Mouse (Mus musculus): ENCODE measurements around the gene Pld2. TPM values are rescaled to one million over a fixed set of nuclear protein-coding genes. Genes with fewer than 3 reads are reported as not detected.
"Not testable (repeated sequence)": the region's sequence is repeated elsewhere in the genome, so short reads cannot be mapped to it uniquely, and the experiment has no call there.

Gene Pld2
- polyA plus RNA-seq, 1 experiment from 2014 or later: 13.7 TPM

GRCm38 (mm10) chr11:70523306-70523989, 16.4 kb upstream of the Pld2 start:
- not testable (repeated sequence) for ATAC-seq (ENCODE audit: low read depth); H3K9ac ChIP-seq (replicated peaks; ENCODE audit: low read depth, low read length); H3K4me1 ChIP-seq (ENCODE audit: control insufficient read depth, insufficient read depth, low read length); H3K27ac ChIP-seq (ENCODE audit: low read depth, low read length); H3K4me3 ChIP-seq (ENCODE audit: low read depth, low read length); H3K4me2 ChIP-seq (ENCODE audit: low read depth, low read length); H3K27me3 ChIP-seq (ENCODE audit: control insufficient read depth, insufficient read depth, low read length); H3K9me3 ChIP-seq (ENCODE audit: control insufficient read depth, low read length)
- peaks cover 19% of the 10 kb centered on the region for H3K36me3 ChIP-seq (ENCODE audit: control insufficient read depth, insufficient read depth, low read length)
- WGBS: 87% methylated on average over 8 of the region's 8 CpGs

DNA sequence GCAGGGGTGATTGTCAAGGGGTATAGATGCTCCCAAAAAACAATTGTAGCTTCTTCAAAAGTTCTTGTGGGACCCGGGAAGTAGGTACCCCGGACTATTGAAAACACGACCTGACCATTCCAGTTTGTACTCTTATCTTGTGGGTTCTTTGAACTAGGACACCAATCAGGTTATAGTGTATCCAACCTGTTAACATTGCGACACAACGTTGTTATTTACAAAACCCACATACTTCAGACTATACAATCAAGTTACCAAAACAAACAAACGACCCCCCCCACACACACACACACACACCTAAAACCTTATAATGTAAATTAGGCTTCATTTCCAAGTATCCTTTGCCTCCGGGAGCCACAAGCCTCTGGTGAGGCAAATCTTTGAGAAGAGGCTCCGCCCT, 15.1 kb upstream of the Pld2 start:
- peaks cover 8% of the 10 kb centered on the region for H3K4me1 ChIP-seq (ENCODE audit: control insufficient read depth, insufficient read depth, low read length)
- 5% methylated on average over 8 of the region's 8 CpGs for WGBS

GRCm38 (mm10) chr11:70525184-70525678, 14.6 kb upstream of the Pld2 start, which contains the start of gene Psmb6:
Gene Psmb6 (plus strand): TSS chr11:70525367.
- Histone ChIP-seq H3K4me3 (ENCODE audit: low read depth, low read length) (peak within 1 kb of the TSS; percentile 58), H3K27me3 (ENCODE audit: control insufficient read depth, insufficient read depth, low read length) (no peaks in the 10 kb centered on the region), H3K9ac (replicated peaks; ENCODE audit: low read depth, low read length) (peak within 1 kb of the TSS; percentile 59), H3K9me3 (ENCODE audit: control insufficient read depth, low read length) (no peaks in the 10 kb centered on the region), H3K4me2 (ENCODE audit: low read depth, low read length) (peak within 1 kb of the TSS; percentile 75), H3K4me1 (ENCODE audit: control insufficient read depth, insufficient read depth, low read length) (peaks cover 8% of the 10 kb centered on the region), H3K36me3 (ENCODE audit: control insufficient read depth, insufficient read depth, low read length) (peaks cover 19% of the 10 kb centered on the region), H3K27ac (ENCODE audit: low read depth, low read length) (peak within 1 kb of the TSS; percentile 57; the same call in 1 of the 2 replicates)
- peak; percentile 94 for ATAC-seq (ENCODE audit: low read depth)
- under 1% methylated on average over 24 of the region's 26 CpGs for WGBS

More for the DNA sequence above, 15.1 kb upstream of the Pld2 start:
- Histone ChIP-seq H3K27me3 (ENCODE audit: control insufficient read depth, insufficient read depth, low read length) (no peaks in the 10 kb centered on the region), H3K9ac (replicated peaks; ENCODE audit: low read depth, low read length) (no peak overlapping the region), H3K27ac (ENCODE audit: low read depth, low read length) (no peak overlapping the region), H3K4me3 (ENCODE audit: low read depth, low read length) (peak overlapping the region; percentile 58; the same call in 1 of the 2 replicates), H3K36me3 (ENCODE audit: control insufficient read depth, insufficient read depth, low read length) (peaks cover 19% of the 10 kb centered on the region), H3K9me3 (ENCODE audit: control insufficient read depth, low read length) (no peaks in the 10 kb centered on the region), H3K4me2 (ENCODE audit: low read depth, low read length) (peak overlapping the region; percentile 75)
- ATAC-seq (ENCODE audit: low read depth): no peak; the same call in 1 of the 2 replicates

DNA sequence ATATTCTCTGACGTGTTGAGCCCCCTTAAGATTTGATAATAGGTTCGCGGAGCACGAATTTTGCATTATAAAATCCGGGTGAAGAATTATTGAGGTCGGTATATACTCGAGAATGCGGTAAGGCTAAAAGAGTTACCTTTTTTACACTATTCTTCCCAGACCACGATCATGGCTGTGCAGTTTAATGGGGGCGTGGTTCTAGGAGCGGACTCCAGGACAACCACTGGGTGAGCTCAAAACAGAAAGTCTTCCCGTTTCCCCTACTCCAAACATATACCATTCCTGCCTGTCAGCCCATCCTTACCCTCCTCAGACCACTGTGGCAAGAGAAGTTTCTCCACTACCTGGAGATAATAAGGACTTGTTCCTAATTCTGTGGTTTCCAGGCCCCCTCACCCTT, 14.1 kb upstream of the Pld2 start:
- H3K27ac ChIP-seq (ENCODE audit: low read depth, low read length): 0 out of 2 replicates have a peak overlapping the region, but pooled peaks have one; percentile 57

GRCm38 (mm10) chr11:70526211-70526610, 13.7 kb upstream of the Pld2 start:
- WGBS: 85% methylated on average over 12 of the region's 12 CpGs
- no peak overlapping the region for H3K9ac ChIP-seq (replicated peaks; ENCODE audit: low read depth, low read length)
- H3K27me3 ChIP-seq (ENCODE audit: control insufficient read depth, insufficient read depth, low read length): no peaks in the 10 kb centered on the region
- H3K4me1 ChIP-seq (ENCODE audit: control insufficient read depth, insufficient read depth, low read length): peaks cover 8% of the 10 kb centered on the region
- ATAC-seq (ENCODE audit: low read depth): no peak
- peak overlapping the region; percentile 75 for H3K4me2 ChIP-seq (ENCODE audit: low read depth, low read length)
- H3K9me3 ChIP-seq (ENCODE audit: control insufficient read depth, low read length): no peaks in the 10 kb centered on the region
- H3K36me3 ChIP-seq (ENCODE audit: control insufficient read depth, insufficient read depth, low read length): peaks cover 19% of the 10 kb centered on the region
- H3K4me3 ChIP-seq (ENCODE audit: low read depth, low read length): peak overlapping the region; percentile 58
- no peak overlapping the region for H3K27ac ChIP-seq (ENCODE audit: low read depth, low read length)

More for the DNA sequence above, 14.1 kb upstream of the Pld2 start:
- Histone ChIP-seq H3K4me1 (ENCODE audit: control insufficient read depth, insufficient read depth, low read length) (peaks cover 8% of the 10 kb centered on the region), H3K27me3 (ENCODE audit: control insufficient read depth, insufficient read depth, low read length) (no peaks in the 10 kb centered on the region), H3K9me3 (ENCODE audit: control insufficient read depth, low read length) (no peaks in the 10 kb centered on the region), H3K9ac (replicated peaks; ENCODE audit: low read depth, low read length) (peak overlapping the region; percentile 59), H3K4me2 (ENCODE audit: low read depth, low read length) (peak overlapping the region; percentile 75), H3K36me3 (ENCODE audit: control insufficient read depth, insufficient read depth, low read length) (peaks cover 19% of the 10 kb centered on the region), H3K4me3 (ENCODE audit: low read depth, low read length) (peak overlapping the region; percentile 58)
- peak; percentile 49; the same call in 1 of the 2 replicates for ATAC-seq (ENCODE audit: low read depth)
- 3% methylated on average over 12 of the region's 12 CpGs for WGBS

DNA sequence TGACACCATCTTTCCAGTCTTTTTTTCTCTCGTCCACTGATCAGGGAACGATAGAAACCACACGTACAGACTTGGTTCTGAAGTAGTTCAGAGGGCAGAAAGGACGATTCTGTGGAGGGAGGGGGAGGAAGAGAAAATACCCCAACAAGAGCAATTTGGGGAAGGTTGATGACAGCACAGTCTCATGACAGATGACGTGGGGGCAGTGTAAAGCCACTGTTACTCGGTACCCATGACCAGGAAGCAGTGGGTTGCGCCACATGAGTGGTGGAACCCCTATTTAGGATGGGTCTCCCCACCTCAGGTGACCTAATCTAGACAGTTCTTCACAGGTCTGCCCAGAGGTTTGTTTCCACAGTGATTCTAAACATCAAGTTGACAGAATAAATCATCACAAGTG, 11.3 kb upstream of the Pld2 start:
- no peak overlapping the region for H3K4me3 ChIP-seq (ENCODE audit: low read depth, low read length)
- no peak for ATAC-seq (ENCODE audit: low read depth)
- H3K27ac ChIP-seq (ENCODE audit: low read depth, low read length): no peak overlapping the region
- H3K4me1 ChIP-seq (ENCODE audit: control insufficient read depth, insufficient read depth, low read length): peaks cover 8% of the 10 kb centered on the region
- H3K36me3 ChIP-seq (ENCODE audit: control insufficient read depth, insufficient read depth, low read length): peaks cover 19% of the 10 kb centered on the region
- no peak overlapping the region for H3K9ac ChIP-seq (replicated peaks; ENCODE audit: low read depth, low read length)
- WGBS: 87% methylated on average over 7 of the region's 7 CpGs
- H3K9me3 ChIP-seq (ENCODE audit: control insufficient read depth, low read length): no peaks in the 10 kb centered on the region
- no peaks in the 10 kb centered on the region for H3K27me3 ChIP-seq (ENCODE audit: control insufficient read depth, insufficient read depth, low read length)
- no peak overlapping the region for H3K4me2 ChIP-seq (ENCODE audit: low read depth, low read length)

- H3K9ac ChIP-seq (replicated peaks; ENCODE audit: low read depth, low read length); H3K4me1 ChIP-seq (ENCODE audit: control insufficient read depth, insufficient read depth, low read length); H3K4me2 ChIP-seq (ENCODE audit: low read depth, low read length); ATAC-seq (ENCODE audit: low read depth); H3K4me3 ChIP-seq (ENCODE audit: low read depth, low read length); H3K9me3 ChIP-seq (ENCODE audit: control insufficient read depth, low read length); H3K27me3 ChIP-seq (ENCODE audit: control insufficient read depth, insufficient read depth, low read length); H3K27ac ChIP-seq (ENCODE audit: low read depth, low read length): not testable (repeated sequence)
- WGBS: 95% methylated on average over 2 of the region's 2 CpGs
- H3K36me3 ChIP-seq (ENCODE audit: control insufficient read depth, insufficient read depth, low read length): peaks cover 19% of the 10 kb centered on the region
These were observed 8.8 kb upstream of the Pld2 start for GRCm38 (mm10) chr11:70531065-70531464.

- no peak within 1 kb of the TSS for H3K4me3 ChIP-seq (ENCODE audit: low read depth, low read length)
- H3K9me3 ChIP-seq (ENCODE audit: control insufficient read depth, low read length): no peaks in the 10 kb centered on the region
- ATAC-seq (ENCODE audit: low read depth): no peak
- H3K4me1 ChIP-seq (ENCODE audit: control insufficient read depth, insufficient read depth, low read length): no peaks in the 10 kb centered on the region
- 89% methylated on average over 6 of the region's 6 CpGs for WGBS
- H3K27me3 ChIP-seq (ENCODE audit: control insufficient read depth, insufficient read depth, low read length): no peaks in the 10 kb centered on the region
- H3K27ac ChIP-seq (ENCODE audit: low read depth, low read length): no peak within 1 kb of the TSS
- H3K36me3 ChIP-seq (ENCODE audit: control insufficient read depth, insufficient read depth, low read length): peaks cover 6% of the 10 kb centered on the region
- no peak within 1 kb of the TSS for H3K9ac ChIP-seq (replicated peaks; ENCODE audit: low read depth, low read length)
- H3K4me2 ChIP-seq (ENCODE audit: low read depth, low read length): no peak within 1 kb of the TSS
These were observed 7.0 kb upstream of the Pld2 start, which contains the start of gene Gm40193 for GRCm38 (mm10) chr11:70532839-70533238. Gene Gm40193 (minus strand): TSS chr11:70532939.

- peak overlapping the region; percentile 53 for H3K4me3 ChIP-seq (ENCODE audit: low read depth, low read length)
- H3K36me3 ChIP-seq (ENCODE audit: control insufficient read depth, insufficient read depth, low read length): no peaks in the 10 kb centered on the region
- H3K9me3 ChIP-seq (ENCODE audit: control insufficient read depth, low read length): no peaks in the 10 kb centered on the region
- H3K27ac ChIP-seq (ENCODE audit: low read depth, low read length): no peak overlapping the region
- H3K4me2 ChIP-seq (ENCODE audit: low read depth, low read length): peak overlapping the region; percentile 70
- H3K9ac ChIP-seq (replicated peaks; ENCODE audit: low read depth, low read length): 0 out of 2 replicates have a peak overlapping the region, but pooled peaks have one; percentile 11
- no peaks in the 10 kb centered on the region for H3K4me1 ChIP-seq (ENCODE audit: control insufficient read depth, insufficient read depth, low read length)
- 19% methylated on average over 9 of the region's 9 CpGs for WGBS
- no peak; the same call in 1 of the 2 replicates for ATAC-seq (ENCODE audit: low read depth)
- peaks cover 6% of the 10 kb centered on the region; the same call in 1 of the 2 replicates for H3K27me3 ChIP-seq (ENCODE audit: control insufficient read depth, insufficient read depth, low read length)
These were observed 441 bp upstream of the Pld2 start for GRCm38 (mm10) chr11:70539423-70539822.
